Mouse (Mus musculus) kidney, adult 18-20 months (tissue): ENCODE results near the gene Gdpd2.

ENCODE experiments used
- DNase-seq: peaks from one replicate; pipeline ENCODE4 v3.0.0; 2021

The Gdpd2 gene

GRCm38 (mm10) chrX:100777655-100778234 lies 48.1 kb downstream of the Gdpd2 start:
- no peak for DNase-seq

GRCm38 (mm10) chrX:100778397-100778796 lies 48.7 kb downstream of the Gdpd2 start:
- no peak for DNase-seq
